Mouse (Mus musculus) midbrain, embryonic 15.5 days (tissue): ENCODE results near the gene Gm17581. TPM values are rescaled to one million over a fixed set of nuclear protein-coding genes. Genes with fewer than 3 reads are reported as not detected.
"Not testable (repeated sequence)": the region's sequence is repeated elsewhere in the genome, so short reads cannot be mapped to it uniquely, and the experiment has no call there.

Experiments
- ATAC-seq: fragments of 200-750 bp; cut with Nextera tagmentation; replicated peaks from 2 replicates; pipeline ENCODE4 v1.8.0; 2017; ENCODE audit warnings: moderate TSS enrichment
- H3K27ac ChIP-seq: fragments of 300-500 bp; sonication (generic); 2 replicates; pipeline ENCODE4 v1.5.1; 2015; ENCODE audit warnings: mild to moderate bottlenecking, inconsistent platforms
- H3K27me3 ChIP-seq: fragments of 300-500 bp; sonication (generic); replicated peaks from 2 replicates; pipeline ENCODE4 v1.6.1; 2015; ENCODE audit warnings: inconsistent platforms
- H3K36me3 ChIP-seq: fragments of 300-500 bp; sonication (generic); replicated peaks from 2 replicates; pipeline ENCODE4 v1.6.1; 2015; ENCODE audit warnings: inconsistent platforms
- H3K4me1 ChIP-seq: fragments of 300-500 bp; sonication (generic); 2 replicates; pipeline ENCODE4 v1.6.1; 2015; ENCODE audit warnings: inconsistent platforms
- H3K4me2 ChIP-seq: fragments of 300-500 bp; sonication (generic); 2 replicates; pipeline ENCODE4 v1.6.1; 2015; ENCODE audit warnings: inconsistent platforms, mild to moderate bottlenecking, moderate library complexity
- H3K4me3 ChIP-seq: fragments of 300-500 bp; sonication (generic); 2 replicates; pipeline ENCODE4 v1.5.1; 2015; ENCODE audit warnings: mild to moderate bottlenecking, inconsistent platforms
- H3K9ac ChIP-seq: fragments of 300-500 bp; sonication (generic); 2 replicates; pipeline ENCODE4 v1.6.1; 2015; ENCODE audit warnings: mild to moderate bottlenecking, inconsistent platforms
- H3K9me3 ChIP-seq: fragments of 300-500 bp; sonication (generic); 2 replicates; pipeline ENCODE4 v1.6.1; 2016; ENCODE audit warnings: inconsistent platforms
- WGBS: fragments of 180-500 bp; shearing (Covaris S2); methylation state at CpG from one replicate; pipeline ENCODE4 v1.1.7; 2015; ENCODE audit warnings: mixed read lengths; 5-methylcytosine and 5-hydroxymethylcytosine counted together
- polyA plus RNA-seq: library from polyadenylated mRNA; unstranded; fragments of >200 nt; fragmentation: Nextera tagmentation; extraction: Ambion mirVana; gene quantifications from 2 replicates; pipeline ENCODE4 v1.2.1, GENCODE M21; 2015

The Gm17581 gene
- polyA plus RNA-seq = not detected in 2 replicates

GRCm38 (mm10) chr2:155735766-155736165, at the start of gene Gm17581:
Gene Gm17581, minus strand, starts transcription at chr2:155735866.
- H3K27ac ChIP-seq, H3K9ac ChIP-seq, ATAC-seq, H3K4me3 ChIP-seq, H3K4me2 ChIP-seq, H3K27me3 ChIP-seq, H3K9me3 ChIP-seq, H3K4me1 ChIP-seq, H3K36me3 ChIP-seq: not testable (repeated sequence)
- 82% methylated on average over 5 of the region's 5 CpGs for WGBS

DNA sequence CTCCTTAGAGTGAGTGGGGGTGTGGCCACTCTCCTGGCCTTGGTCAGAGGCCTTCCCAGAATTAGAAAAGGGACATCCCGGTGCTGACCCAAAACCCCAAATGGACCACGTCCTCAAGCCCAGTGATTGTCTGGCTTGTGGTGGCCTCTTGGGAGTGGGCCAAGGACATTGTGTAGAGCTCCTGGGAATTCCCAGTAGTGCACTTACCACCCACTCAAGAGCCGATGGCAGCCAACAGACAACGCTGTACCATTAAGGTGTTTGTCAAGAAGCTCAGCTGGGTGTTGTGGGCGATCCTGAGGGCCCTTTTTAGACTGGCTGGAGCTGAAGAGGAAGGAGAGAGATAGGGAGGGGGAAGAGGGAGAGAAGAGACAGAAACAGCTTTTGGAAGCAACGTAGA, 48.9 kb upstream of the Gm17581 start:
- H3K27me3 ChIP-seq = no peaks in the 10 kb centered on the region
- H3K4me2 ChIP-seq = no peak overlapping the region
- 74% methylated on average over 6 of the region's 6 CpGs for WGBS
- H3K36me3 ChIP-seq = no peaks in the 10 kb centered on the region
- no peaks in the 10 kb centered on the region for H3K9me3 ChIP-seq
- no peak for ATAC-seq
- H3K27ac ChIP-seq = no peak overlapping the region
- H3K9ac ChIP-seq = no peak overlapping the region
- 0 out of 2 replicates have a peak, but pooled peaks cover 2% of the 10 kb centered on the region for H3K4me1 ChIP-seq
- no peak overlapping the region for H3K4me3 ChIP-seq

DNA sequence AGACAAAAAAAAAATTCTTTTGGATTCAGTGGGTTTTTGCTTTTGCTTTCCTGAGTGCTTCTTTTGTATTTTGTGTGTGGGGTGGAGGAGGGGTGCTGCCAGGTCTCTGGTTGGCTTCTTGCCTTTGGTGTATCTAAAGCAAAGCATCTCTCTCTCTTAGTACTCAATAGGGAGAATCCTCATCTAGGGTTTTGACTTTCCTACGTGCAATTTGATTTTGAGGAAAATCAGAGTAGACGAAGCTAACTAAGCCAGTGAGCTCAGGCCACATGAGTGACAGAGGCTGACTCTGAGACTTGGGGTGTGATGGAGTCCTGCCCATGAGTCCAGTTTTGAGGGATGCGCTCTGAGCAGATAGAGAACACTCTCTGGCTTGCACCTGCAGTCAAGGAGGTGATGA, 43.8 kb upstream of the Gm17581 start:
- WGBS = 84% methylated on average over 3 of the region's 3 CpGs

GRCm38 (mm10) chr2:155779066-155779465, 43.4 kb upstream of the Gm17581 start:
- Histone ChIP-seq H3K4me2 (no peak overlapping the region), H3K4me1 (peaks cover 38% of the 10 kb centered on the region), H3K4me3 (no peak overlapping the region), H3K9me3 (no peaks in the 10 kb centered on the region), H3K27me3 (no peaks in the 10 kb centered on the region), H3K9ac (no peak overlapping the region), H3K36me3 (no peaks in the 10 kb centered on the region), H3K27ac (no peak overlapping the region)
- WGBS = 48% methylated on average over 7 of the region's 7 CpGs
- ATAC-seq = no peak

More for the DNA sequence above, 43.8 kb upstream of the Gm17581 start:
- H3K4me3 ChIP-seq = no peak overlapping the region
- H3K9me3 ChIP-seq = no peaks in the 10 kb centered on the region
- ATAC-seq = no peak
- no peaks in the 10 kb centered on the region for H3K27me3 ChIP-seq
- peaks cover 37% of the 10 kb centered on the region for H3K4me1 ChIP-seq
- no peaks in the 10 kb centered on the region for H3K36me3 ChIP-seq
- H3K9ac ChIP-seq = no peak overlapping the region
- no peak overlapping the region for H3K27ac ChIP-seq
- H3K4me2 ChIP-seq = no peak overlapping the region

- Histone ChIP-seq H3K27ac (no peak overlapping the region), H3K4me3 (no peak overlapping the region), H3K9ac (no peak overlapping the region), H3K36me3 (no peaks in the 10 kb centered on the region), H3K4me2 (no peak overlapping the region), H3K4me1 (peaks cover 38% of the 10 kb centered on the region), H3K9me3 (no peaks in the 10 kb centered on the region), H3K27me3 (peaks cover 7% of the 10 kb centered on the region)
- no peak for ATAC-seq
- WGBS = 48% methylated on average over 6 of the region's 6 CpGs
Observed at GRCm38 (mm10) chr2:155778004-155778403, 42.3 kb upstream of the Gm17581 start.

DNA sequence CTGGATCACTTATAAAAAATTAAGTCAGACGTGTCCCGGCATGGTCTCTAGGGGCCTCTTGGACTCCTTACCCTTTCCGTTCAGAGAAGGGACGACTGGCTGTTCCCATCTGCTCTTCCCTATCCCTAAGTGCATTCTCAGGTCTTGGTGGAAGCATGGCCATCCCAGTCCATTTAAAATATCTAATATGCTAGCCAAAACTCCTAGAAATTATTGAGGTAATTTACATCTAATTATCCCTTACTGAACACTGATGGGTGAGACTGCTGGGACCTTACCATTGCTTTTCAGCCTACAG, 42.0 kb upstream of the Gm17581 start:
- Histone ChIP-seq H3K27me3 (peaks cover 7% of the 10 kb centered on the region), H3K27ac (no peak overlapping the region), H3K4me2 (peak overlapping the region; percentile 63; the same call in 1 of the 2 replicates), H3K36me3 (no peaks in the 10 kb centered on the region), H3K9me3 (no peaks in the 10 kb centered on the region), H3K4me3 (no peak overlapping the region), H3K9ac (no peak overlapping the region), H3K4me1 (peaks cover 38% of the 10 kb centered on the region)
- no peak for ATAC-seq
- 51% methylated on average over 4 of the region's 4 CpGs for WGBS

GRCm38 (mm10) chr2:155776824-155777687, 41.4 kb upstream of the Gm17581 start:
- Histone ChIP-seq H3K4me3 (peak overlapping the region; percentile 89), H3K27ac (no peak overlapping the region), H3K4me2 (peak overlapping the region; percentile 63), H3K36me3 (no peaks in the 10 kb centered on the region), H3K9me3 (no peaks in the 10 kb centered on the region), H3K9ac (no peak overlapping the region), H3K27me3 (peaks cover 7% of the 10 kb centered on the region), H3K4me1 (peaks cover 38% of the 10 kb centered on the region)
- no peak for ATAC-seq
- 70% methylated on average over 10 of the region's 10 CpGs for WGBS

DNA sequence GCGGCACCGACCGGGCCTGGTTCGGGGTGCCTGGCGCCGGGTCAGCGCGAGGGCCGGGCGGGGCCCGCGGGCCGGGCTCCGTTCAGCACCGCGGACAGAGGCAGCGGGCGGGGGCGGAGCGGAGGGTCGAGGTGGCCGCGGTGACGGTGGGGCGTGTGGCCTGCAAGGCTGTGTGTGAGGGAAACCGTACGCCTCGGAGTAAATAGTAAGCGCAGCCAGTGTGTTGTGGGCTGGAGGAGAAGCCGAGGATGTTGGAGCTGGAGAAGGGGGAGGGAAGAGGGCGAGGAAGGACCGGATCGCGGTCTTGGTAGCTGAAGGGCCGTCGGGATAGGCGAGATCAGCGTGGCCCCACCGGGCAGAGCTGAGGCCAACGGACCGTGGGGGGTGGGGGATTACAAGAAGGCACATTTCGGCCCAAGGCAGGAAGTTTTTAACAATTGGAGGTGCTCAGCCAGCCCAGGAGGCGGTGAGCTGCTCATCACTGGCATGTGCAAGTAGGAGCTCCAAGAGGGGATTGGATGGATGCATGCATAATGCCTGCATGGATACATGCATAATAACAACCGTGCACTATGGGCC, 40.1 kb upstream of the Gm17581 start:
- Histone ChIP-seq H3K4me2 (peak overlapping the region; percentile 63), H3K36me3 (no peaks in the 10 kb centered on the region), H3K9ac (peak overlapping the region; percentile 94), H3K4me3 (peak overlapping the region; percentile 89), H3K9me3 (no peaks in the 10 kb centered on the region), H3K27ac (peak overlapping the region; percentile 92), H3K27me3 (peaks cover 7% of the 10 kb centered on the region), H3K4me1 (peaks cover 38% of the 10 kb centered on the region)
- WGBS = under 1% methylated on average over 34 of the region's 44 CpGs
- ATAC-seq = peak; percentile 84

GRCm38 (mm10) chr2:155774927-155775684, 39.4 kb upstream of the Gm17581 start, which contains the start of gene Mmp24:
Gene Mmp24, plus strand, starts transcription at chr2:155775342.
- H3K4me3 ChIP-seq = peak within 1 kb of the TSS; percentile 89
- peaks cover 38% of the 10 kb centered on the region for H3K4me1 ChIP-seq
- H3K27me3 ChIP-seq = peaks cover 7% of the 10 kb centered on the region
- peak within 1 kb of the TSS; percentile 92 for H3K27ac ChIP-seq
- peak within 1 kb of the TSS; percentile 63 for H3K4me2 ChIP-seq
- peak within 1 kb of the TSS; percentile 94 for H3K9ac ChIP-seq
- peak; percentile 5; the same call in 1 of the 2 replicates for ATAC-seq
- 3% methylated on average over 34 of the region's 100 CpGs for WGBS
- no peaks in the 10 kb centered on the region for H3K9me3 ChIP-seq
- no peaks in the 10 kb centered on the region for H3K36me3 ChIP-seq

DNA sequence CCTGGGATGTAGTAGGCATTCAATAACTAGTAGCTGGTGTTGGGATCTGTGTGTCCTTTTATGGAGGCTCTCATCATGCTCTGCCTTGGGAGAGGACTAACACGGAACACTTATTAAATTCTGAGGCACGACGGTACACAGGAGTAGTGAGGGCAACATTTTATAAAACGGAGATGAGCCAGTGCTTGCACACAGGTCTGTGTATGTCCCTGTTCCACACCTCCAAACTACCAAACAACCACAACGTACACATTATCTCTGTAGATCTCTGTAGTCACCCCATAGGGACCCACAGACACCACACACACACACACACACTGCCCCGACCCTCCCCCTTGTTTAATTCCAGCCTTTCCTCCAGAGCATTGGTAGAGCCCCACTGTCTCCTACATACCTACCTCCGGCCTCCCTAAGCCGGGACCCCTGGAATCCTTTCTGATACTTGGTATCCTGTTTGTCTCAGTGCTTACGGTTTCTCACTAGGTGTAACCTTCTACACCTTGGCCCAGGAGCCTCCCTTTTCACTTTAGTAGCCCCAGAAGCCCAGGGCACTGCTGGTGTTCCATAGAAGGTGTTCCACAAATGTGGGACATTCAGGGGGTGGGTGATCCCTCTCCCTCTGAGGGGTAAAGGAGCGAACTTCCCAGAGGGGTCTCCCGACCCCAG, 38.7 kb upstream of the Gm17581 start:
- Histone ChIP-seq H3K4me3 (peak overlapping the region; percentile 89), H3K9ac (peak overlapping the region; percentile 94), H3K27ac (no peak overlapping the region), H3K4me2 (peak overlapping the region; percentile 63), H3K4me1 (peaks cover 35% of the 10 kb centered on the region), H3K36me3 (no peaks in the 10 kb centered on the region), H3K9me3 (no peaks in the 10 kb centered on the region), H3K27me3 (peaks cover 7% of the 10 kb centered on the region)
- WGBS = 56% methylated on average over 11 of the region's 11 CpGs
- peak; percentile 24; the same call in 1 of the 2 replicates for ATAC-seq

GRCm38 (mm10) chr2:155773664-155774063, 38.0 kb upstream of the Gm17581 start:
- no peak for ATAC-seq
- Histone ChIP-seq H3K27ac (no peak overlapping the region), H3K4me2 (no peak overlapping the region), H3K4me1 (peaks cover 32% of the 10 kb centered on the region), H3K4me3 (no peak overlapping the region), H3K36me3 (no peaks in the 10 kb centered on the region), H3K27me3 (peaks cover 7% of the 10 kb centered on the region), H3K9me3 (no peaks in the 10 kb centered on the region), H3K9ac (no peak overlapping the region)
- 57% methylated on average over 4 of the region's 4 CpGs for WGBS
